Mouse (Mus musculus): Measurements from ENCODE around the gene BC107364. TPM values are rescaled to one million over a fixed set of nuclear protein-coding genes. Genes with fewer than 3 reads are reported as not detected.

The BC107364 gene
- polyA plus RNA-seq (2012; rRNA removed): 0.07 TPM in 1 of 2 replicates, not detected in the other

GRCm38 (mm10) chr3:96452262-96452661 is at the start of gene BC107364:
Gene BC107364 (minus strand): TSS chr3:96452306.

Other genes with a start within 250 kb of the BC107364 start
- gene Bola1, start 232.6 kb downstream of the BC107364 start, polyA plus RNA-seq (2012; rRNA removed): 39.6 and 42.5 TPM in 2 replicates
- gene Hist2h2ab, start 232.4 kb downstream of the BC107364 start, polyA plus RNA-seq (2012; rRNA removed): 0.43 and 2.0 TPM in 2 replicates
- 3.9 and 4.2 TPM in 2 replicates for gene Hist2h2ac, start 231.4 kb downstream of the BC107364 start, polyA plus RNA-seq (2012; rRNA removed)
- 9.9 and 10.2 TPM in 2 replicates for gene Hist2h2be, start 231.2 kb downstream of the BC107364 start, polyA plus RNA-seq (2012; rRNA removed)
- gene Hist2h3c2, start 213.2 kb downstream of the BC107364 start, polyA plus RNA-seq (2012; rRNA removed): 10.2 and 11.0 TPM in 2 replicates
- gene Hist2h2aa2, start 212.0 kb downstream of the BC107364 start, polyA plus RNA-seq (2012; rRNA removed): 3.9 TPM in 1 of 2 replicates, not detected in the other
- 53.4 and 60.9 TPM in 2 replicates for gene Hist2h2aa1, start 206.8 kb downstream of the BC107364 start, polyA plus RNA-seq (2012; rRNA removed)
- gene Hist2h3c1, start 205.6 kb downstream of the BC107364 start, polyA plus RNA-seq (2012; rRNA removed): not detected in 2 replicates
- gene Hist2h4, start 189.0 kb downstream of the BC107364 start, polyA plus RNA-seq (2012; rRNA removed): 2.1 and 2.4 TPM in 2 replicates
- 15.6 and 19.5 TPM in 2 replicates for gene Hist2h3b, start 183.7 kb downstream of the BC107364 start, polyA plus RNA-seq (2012; rRNA removed)
- gene Hist2h2bb, start 182.6 kb downstream of the BC107364 start, polyA plus RNA-seq (2012; rRNA removed): 1.4 and 2.7 TPM in 2 replicates
- gene Fcgr1, start 158.3 kb downstream of the BC107364 start, polyA plus RNA-seq (2012; rRNA removed): 0.96 and 1.2 TPM in 2 replicates
- gene Hfe2, start 72.9 kb upstream of the BC107364 start, polyA plus RNA-seq (2012; rRNA removed): 0.85 and 3.3 TPM in 2 replicates
- gene Txnip, start 105.7 kb upstream of the BC107364 start, polyA plus RNA-seq (2012; rRNA removed): 99.8 and 117 TPM in 2 replicates
- not detected in 2 replicates for gene Gm16253, start 124.7 kb upstream of the BC107364 start, polyA plus RNA-seq (2012; rRNA removed)
- gene Polr3gl, start 141.9 kb upstream of the BC107364 start, polyA plus RNA-seq (2012; rRNA removed): 39.1 and 39.6 TPM in 2 replicates
- gene Ankrd34a, start 144.3 kb upstream of the BC107364 start, polyA plus RNA-seq (2012; rRNA removed): 16.7 and 17.9 TPM in 2 replicates
- 76.4 and 83.1 TPM in 2 replicates for gene Lix1l, start 148.8 kb upstream of the BC107364 start, polyA plus RNA-seq (2012; rRNA removed)
- gene Rbm8a, start 177.6 kb upstream of the BC107364 start, polyA plus RNA-seq (2012; rRNA removed): 46.9 and 50.6 TPM in 2 replicates
- gene Pex11b, start 183.1 kb upstream of the BC107364 start, polyA plus RNA-seq (2012; rRNA removed): 60.0 and 60.8 TPM in 2 replicates
- gene Gm42957, start 183.2 kb upstream of the BC107364 start, polyA plus RNA-seq (2012; rRNA removed): 0.25 and 0.31 TPM in 2 replicates
- 4.6 and 6.8 TPM in 2 replicates for gene Itga10, start 193.3 kb upstream of the BC107364 start, polyA plus RNA-seq (2012; rRNA removed)
- gene Ankrd35, start 217.8 kb upstream of the BC107364 start, polyA plus RNA-seq (2012; rRNA removed): 6.0 and 6.9 TPM in 2 replicates
- gene Pias3, start 244.1 kb upstream of the BC107364 start, polyA plus RNA-seq (2012; rRNA removed): 28.0 and 28.3 TPM in 2 replicates